Mouse (Mus musculus) naive thymus-derived CD4-positive, alpha-beta T cell, adult 2 months (primary cell): ENCODE data around the gene Inpp5a.

Source experiments
- DNase-seq: peaks from one replicate; pipeline ENCODE4 v3.0.0-alpha.2; 2011; ENCODE audit warnings: low read depth

The Inpp5a gene

DNA sequence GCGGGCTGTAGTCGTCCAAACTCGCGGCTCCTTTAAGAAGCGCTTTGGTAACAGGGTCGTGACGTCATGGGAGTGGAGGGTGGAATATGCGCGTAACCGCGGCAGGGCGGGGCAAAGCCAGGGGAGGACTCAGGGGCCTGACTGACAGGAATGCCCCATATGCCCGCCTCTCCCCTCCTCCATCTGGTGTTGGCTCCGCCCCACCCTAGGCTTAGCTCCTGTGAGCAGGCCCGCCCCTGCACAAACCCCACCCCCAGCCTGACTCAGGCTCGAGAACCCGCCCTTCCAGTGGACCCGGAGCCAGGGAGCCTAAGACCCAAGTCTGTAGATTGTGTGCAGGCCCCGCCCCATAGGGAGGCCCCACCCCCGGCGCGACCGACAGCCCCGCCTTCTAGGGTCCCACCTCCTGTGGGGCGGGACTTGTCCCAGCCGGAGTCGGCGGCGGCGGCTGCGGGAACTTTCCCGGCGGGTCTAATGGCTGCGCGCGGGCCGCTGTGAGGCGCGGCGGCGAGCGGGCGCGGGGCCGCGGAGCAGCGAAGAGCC is at the start of gene Inpp5a:
Inpp5a (plus strand) TSS at position 440 of the 543 bp plus-strand sequence.
- DNase-seq, result peak; percentile 99

- DNase-seq, result no peak
Measured at GRCm38 (mm10) chr7:139339184-139339583, 49.7 kb upstream of the Inpp5a start.

DNA sequence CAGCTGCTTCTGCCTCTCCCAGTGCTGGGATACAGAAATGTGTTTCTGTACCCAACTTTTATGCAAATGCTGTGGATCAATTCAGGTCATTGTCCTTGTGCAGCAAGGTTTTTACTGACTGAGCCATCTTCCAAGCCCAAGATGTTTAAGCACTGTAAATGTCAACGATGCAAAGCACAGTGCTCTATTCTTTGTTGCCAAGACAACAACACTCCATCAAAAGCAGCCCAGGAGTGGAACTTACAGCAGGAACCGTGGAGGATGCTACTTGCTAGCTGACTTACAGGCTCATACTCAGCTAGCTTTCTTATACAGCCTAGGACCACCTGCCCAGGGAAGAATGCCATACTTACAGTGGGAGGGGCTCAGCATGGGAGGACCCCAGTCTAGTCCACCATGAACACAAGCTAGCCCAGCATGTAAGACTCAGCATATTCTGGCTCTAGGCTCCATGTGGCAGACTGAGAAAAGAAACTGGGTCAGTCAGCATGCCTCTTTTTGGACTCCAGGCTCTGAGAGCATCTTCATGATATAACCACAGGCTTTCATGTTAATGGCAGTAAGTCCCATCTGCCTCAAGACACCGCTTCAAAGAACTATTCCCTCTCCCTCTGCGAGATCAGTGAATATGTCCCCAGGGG is 47.8 kb upstream of the Inpp5a start:
- no peak for DNase-seq

- DNase-seq, result no peak
Measured at GRCm38 (mm10) chr7:139342809-139343208, 46.1 kb upstream of the Inpp5a start.

DNA sequence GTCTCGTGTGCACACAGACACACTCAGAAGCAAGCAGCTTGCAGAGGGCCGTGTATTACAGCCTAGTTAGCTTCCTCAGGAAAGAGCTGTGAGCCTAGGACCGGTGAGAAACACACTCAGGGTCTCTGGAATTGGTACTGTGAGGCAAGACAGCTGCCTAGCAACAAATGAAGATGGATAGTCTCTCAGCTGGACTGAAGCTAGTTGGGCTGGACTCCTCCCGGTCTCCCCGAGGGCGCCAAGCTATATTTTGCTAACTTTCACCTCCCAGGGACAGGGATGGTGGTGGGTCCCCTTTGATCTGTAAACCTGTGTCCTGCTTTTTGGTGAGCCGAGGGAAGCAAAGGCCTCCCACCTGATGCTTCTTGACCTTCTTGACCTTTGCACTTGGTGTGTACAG is 41.9 kb upstream of the Inpp5a start:
- DNase-seq, result no peak

- no peak for DNase-seq
Measured at GRCm38 (mm10) chr7:139350606-139351005, 38.3 kb upstream of the Inpp5a start.

DNA sequence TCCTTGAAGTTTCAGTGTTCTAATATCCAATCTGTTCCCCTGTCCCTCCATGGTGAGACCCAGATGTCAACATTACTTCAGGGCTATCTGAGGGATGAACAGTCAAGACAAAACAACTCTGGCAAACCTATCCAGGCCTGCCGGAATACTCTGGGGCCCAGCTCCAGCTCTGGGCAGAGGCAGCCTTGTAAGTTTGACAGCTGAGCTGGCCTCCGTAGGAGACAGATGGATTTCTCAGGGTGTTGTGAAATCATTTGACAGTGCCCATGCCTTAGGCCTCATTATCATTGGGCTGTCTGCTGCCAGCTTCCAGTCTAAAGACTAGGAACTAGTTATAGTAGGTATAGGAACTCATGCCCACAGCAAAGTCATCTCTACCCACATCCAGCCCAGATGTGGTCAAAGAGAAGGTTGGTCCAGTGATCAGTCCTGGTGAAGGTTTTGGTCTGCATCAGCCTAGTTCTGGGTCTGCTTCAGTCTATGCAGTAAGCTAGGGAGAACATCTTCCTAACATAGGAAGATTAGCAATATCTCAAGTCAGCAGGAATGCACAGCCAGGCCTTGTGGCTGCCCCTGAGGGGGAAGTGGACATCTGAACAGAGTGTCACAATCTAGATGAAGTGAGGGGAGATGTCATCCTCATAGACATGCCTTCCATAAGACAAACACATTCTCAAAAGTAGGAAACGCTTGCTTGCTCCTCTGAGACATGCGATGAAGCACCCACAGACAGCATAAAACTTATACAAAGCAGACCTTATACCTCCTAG is 34.4 kb upstream of the Inpp5a start:
- no peak for DNase-seq

- DNase-seq, result no peak
Measured at GRCm38 (mm10) chr7:139357043-139357442, 31.9 kb upstream of the Inpp5a start.

- no peak for DNase-seq
Measured at GRCm38 (mm10) chr7:139359906-139360305, 29.0 kb upstream of the Inpp5a start.

- DNase-seq, result no peak
Measured at GRCm38 (mm10) chr7:139360890-139361559, 27.9 kb upstream of the Inpp5a start.

DNA sequence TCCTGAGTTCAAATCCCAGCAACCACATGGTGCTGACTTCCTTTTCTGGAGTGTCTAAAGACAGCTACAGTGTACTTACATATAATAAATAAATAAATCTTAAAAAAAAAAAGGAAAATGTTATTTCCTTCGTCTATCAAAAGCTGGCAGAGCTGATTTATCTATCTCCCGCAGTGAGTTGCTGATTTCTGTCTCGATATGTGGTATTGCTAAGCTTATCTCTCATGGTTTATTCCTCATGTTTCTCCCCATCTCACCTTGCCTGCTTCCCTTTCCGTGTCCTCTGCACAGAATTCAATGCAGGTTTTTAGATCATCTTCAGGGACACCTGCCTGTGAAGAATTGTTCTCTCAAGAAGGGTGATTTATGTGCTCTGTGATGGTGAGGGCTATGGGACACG is 27.1 kb upstream of the Inpp5a start:
- no peak for DNase-seq

GRCm38 (mm10) chr7:139362514-139362913 is 26.4 kb upstream of the Inpp5a start:
- DNase-seq, result no peak

DNA sequence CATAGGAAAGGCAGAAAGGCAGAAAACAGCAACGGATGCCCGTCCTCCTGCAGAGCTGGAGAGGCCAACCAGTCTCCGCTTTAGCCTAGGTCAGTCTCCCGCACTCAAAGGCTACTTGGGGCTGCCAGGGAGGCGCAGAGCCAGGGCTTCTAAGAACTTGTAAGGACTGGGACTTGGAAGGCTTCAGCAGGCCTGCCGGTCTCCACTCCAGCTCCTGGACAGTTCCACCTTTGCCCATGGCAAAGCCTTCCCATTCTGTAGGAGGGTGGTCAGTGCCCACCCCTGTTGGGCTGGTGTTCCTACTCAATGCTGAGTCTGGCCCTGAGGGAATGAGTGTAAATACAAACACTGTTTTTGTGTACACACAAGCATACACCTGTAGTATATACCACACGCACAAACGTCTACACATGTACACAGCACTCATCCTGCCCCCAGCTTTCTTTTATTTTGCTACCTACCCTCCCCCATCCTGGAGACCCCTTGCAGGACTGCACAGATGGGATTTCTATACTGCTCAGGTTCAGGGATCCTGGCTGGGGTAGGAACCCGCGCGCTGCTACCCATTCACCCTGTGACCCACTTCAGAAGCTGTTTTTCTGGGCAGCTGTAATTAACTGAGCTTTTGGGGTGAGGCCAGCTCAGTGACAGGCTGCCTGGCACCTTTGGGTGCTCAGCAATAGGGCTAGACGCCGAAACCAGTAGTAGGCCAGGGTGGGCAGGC is 25.5 kb upstream of the Inpp5a start:
- DNase-seq, result no peak

- no peak for DNase-seq
Measured at GRCm38 (mm10) chr7:139364005-139364557, 24.8 kb upstream of the Inpp5a start.

DNA sequence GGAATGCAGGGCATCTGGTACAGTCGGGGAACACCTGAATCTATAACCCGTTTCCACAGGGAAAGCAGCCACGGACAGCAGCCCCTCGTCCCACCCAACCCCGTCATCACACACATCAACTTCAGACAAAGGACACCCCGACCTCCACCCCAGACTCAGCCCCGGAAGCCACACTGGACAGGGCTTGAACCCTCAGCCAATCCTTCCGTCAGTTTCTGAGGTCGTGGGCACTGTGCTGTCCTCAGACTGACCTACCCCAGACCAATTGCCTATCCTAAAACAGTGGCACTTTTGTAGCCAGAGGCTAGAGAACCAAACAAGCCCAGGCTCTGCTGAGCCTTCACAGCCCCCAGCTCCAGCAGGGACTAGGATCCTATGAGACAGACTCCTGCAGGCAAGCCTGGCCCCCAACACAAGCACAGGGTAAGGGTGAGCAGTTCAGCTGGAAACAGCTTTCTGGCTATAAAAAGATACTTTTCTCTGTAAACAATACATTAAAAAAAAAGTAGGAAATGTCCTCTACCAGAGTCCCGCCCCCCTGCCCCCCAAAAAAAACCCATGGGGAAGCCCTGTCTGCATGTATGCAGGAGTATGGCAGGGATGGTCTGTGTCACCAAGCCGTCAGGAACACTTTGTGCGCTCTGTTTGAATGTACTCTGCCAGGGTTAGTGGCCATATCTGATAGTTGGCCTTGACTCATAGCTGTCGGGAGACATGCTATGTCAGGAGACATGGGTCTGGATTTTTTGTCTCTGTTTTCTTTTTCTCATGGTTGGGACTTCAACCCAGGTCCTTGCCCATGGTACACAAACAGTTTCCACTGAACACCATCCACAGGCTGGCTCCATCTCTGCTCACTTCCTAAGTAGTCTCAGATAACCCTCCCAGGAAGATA is 23.7 kb upstream of the Inpp5a start:
- DNase-seq, result no peak

- DNase-seq, result no peak
Measured at GRCm38 (mm10) chr7:139366131-139366530, 22.8 kb upstream of the Inpp5a start.

DNA sequence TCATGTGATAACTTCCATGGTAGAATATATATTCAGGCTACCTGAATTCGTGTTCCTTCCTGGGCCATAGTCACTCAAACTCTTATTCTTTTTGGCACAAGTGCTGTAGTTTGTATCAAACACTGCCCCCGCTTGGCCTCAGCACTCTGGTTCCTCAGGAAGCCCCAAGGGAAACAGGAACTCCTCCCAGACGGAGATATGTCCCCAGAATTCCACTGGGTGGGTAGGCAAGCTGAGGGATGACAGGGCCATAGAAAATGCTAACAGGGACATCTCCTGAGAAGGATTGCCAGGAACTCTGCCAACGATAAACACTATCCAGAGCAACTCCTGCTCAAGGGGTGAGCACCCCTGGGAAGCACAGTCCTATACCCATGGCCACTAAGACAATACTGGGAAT is 22.4 kb upstream of the Inpp5a start:
- no peak for DNase-seq

DNA sequence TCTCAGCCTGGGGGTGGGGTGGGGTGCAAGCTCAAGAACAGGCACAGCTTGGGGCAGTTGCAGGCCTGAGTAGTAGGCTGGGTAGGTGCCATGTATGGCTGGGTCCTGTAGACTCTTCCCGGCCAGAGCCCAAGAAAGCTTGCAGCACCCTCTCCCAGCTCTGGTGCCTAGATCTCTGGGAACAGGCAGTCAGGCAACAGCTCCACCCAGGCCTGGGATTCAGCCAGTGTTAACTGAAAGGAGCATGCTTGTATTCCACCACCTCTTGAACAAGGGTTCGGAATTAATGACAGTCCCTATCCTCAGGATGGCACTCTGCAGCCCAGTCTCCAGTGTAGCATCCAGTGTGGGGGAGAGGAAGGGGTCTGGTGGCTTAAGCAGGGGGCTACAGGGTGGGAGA is 20.7 kb upstream of the Inpp5a start:
- DNase-seq, result no peak

- no peak for DNase-seq
Measured at GRCm38 (mm10) chr7:139368722-139369380, 20.1 kb upstream of the Inpp5a start.

DNA sequence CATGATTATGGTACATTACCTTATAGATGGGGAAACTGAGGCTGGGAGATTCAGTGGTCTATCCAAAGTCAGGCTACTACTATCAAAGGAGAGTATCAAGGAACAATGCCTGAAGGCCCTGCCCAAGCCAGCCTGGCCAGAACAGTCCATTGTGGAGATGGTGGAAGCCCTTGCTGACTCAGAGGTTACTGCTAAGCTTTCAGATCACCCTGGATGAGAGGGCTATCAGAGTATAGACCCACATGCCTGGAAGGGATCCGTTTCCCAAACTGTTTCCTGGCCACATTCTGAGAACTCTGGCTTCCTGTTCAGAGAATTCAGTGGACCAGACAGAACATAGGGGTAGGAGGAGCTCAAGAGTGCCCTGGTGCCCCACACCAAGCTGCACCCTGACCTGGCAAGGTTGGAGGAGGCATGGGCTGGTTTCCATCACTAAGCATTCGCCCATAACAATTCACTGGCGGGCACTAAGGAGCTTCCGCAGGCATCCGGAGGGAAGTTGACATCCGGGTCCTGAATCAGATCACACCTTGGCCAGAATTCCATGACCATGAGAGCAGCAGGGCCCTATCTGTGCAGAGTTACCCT is 19.3 kb upstream of the Inpp5a start:
- no peak for DNase-seq
